Mouse (Mus musculus) megakaryocyte, embryonic 14.5 days (primary cell): ENCODE data around the gene Olfr270. TPM values are rescaled to one million over a fixed set of nuclear protein-coding genes. Genes with fewer than 3 reads are reported as not detected.

Experiments used
- H3K27me3 ChIP-seq: replicated peaks from 2 replicates; pipeline ENCODE3; 2012; ENCODE audit warnings: inconsistent platforms
- H3K36me3 ChIP-seq: replicated peaks from 2 replicates; pipeline ENCODE3; 2012; ENCODE audit warnings: low read length, inconsistent platforms, mixed read lengths
- H3K4me1 ChIP-seq: 2 replicates; pipeline ENCODE4 v1.6.1; 2012; ENCODE audit warnings: inconsistent platforms
- H3K4me3 ChIP-seq: replicated peaks from 2 replicates; pipeline ENCODE3; 2012; ENCODE audit warnings: moderate library complexity, mild to moderate bottlenecking, inconsistent platforms
- H3K9me3 ChIP-seq: 2 replicates; pipeline ENCODE4 v1.6.1; 2012; ENCODE audit warnings: inconsistent platforms
- FLI1 ChIP-seq: IDR thresholded peaks from 2 replicates; pipeline ENCODE4 v1.6.1; 2012; ENCODE audit warnings: low read length, inconsistent platforms, mixed read lengths
- GATA1 ChIP-seq: IDR thresholded peaks from 3 replicates; pipeline ENCODE4 v1.6.1; 2012; ENCODE audit warnings: mixed read lengths, low read length, inconsistent platforms, borderline replicate concordance
- polyA plus RNA-seq: library from polyadenylated mRNA; stranded (reverse); fragments of >175 nt; gene quantifications from 2 replicates; pipeline ENCODE4 v1.2.3, GENCODE M21; 2012; ENCODE audit warnings: low replicate concordance; ENCODE audit not compliant: insufficient read depth

The Olfr270 gene
- polyA plus RNA-seq, 1 experiment = not detected

DNA sequence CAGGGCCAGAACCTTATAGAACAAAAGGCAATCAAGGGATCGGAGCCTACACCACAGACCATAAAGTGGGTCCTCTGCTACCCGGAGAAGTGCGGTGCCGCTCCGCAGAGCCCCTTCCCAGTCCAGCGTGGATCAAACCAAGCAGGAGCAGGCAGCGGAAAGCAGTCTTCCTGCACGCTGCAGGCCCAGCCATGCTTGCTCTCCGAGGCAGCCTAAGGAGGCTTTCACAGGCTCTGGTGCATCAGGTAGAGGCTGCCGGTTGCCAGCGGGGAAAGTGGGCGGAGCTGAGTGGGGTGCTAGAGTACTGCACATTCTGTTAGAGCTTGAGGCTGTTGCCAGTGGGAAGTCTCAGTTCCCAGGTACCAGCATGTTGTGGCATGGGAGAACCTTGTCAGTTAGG, 24.9 kb downstream of the Olfr270 start, which contains the start of gene Nipsnap3a:
Nipsnap3a (plus strand) TSS at position 25 of the 400 bp plus-strand sequence.
- 0 out of 2 replicates have a peak, but pooled peaks cover 4% of the 10 kb centered on the region for H3K4me1 ChIP-seq
- H3K27me3 ChIP-seq = peaks cover 4% of the 10 kb centered on the region
- H3K36me3 ChIP-seq = no peaks in the 10 kb centered on the region
- H3K9me3 ChIP-seq = peaks cover 9% of the 10 kb centered on the region; the same call in 1 of the 2 replicates
- no peak within 1 kb of the TSS for H3K4me3 ChIP-seq
- TF ChIP-seq FLI1 = no peak
- TF ChIP-seq GATA1 = no peak

GRCm38 (mm10) chr4:52999449-52999848, 35.1 kb downstream of the Olfr270 start:
- TF ChIP-seq GATA1 (no peak), FLI1 (no peak)
- Histone ChIP-seq H3K36me3 (no peaks in the 10 kb centered on the region), H3K9me3 (peaks cover 7% of the 10 kb centered on the region), H3K4me1 (no peaks in the 10 kb centered on the region), H3K4me3 (no peak overlapping the region), H3K27me3 (peaks cover 2% of the 10 kb centered on the region)

DNA sequence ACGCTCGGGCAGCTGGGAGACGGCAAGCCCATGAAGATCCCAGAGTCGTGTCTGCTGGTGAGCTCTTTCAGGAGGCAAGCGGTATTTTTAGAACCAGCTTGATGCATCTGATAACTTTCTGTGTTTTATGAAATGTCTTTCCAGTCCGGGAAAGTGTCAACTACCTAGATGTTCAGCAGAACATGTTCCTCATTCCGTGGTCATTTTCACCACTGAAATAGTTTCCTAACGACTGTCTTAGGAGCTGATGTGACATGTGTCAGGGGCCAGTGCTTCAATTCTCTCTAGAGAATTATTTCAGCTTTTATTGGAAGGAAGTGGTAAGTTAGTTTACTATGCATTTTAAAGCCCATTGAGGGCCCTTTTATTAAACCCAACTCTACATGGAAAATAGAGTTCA, 35.8 kb downstream of the Olfr270 start:
- no peak overlapping the region for H3K4me3 ChIP-seq
- TF ChIP-seq GATA1 (no peak), FLI1 (no peak)
- H3K4me1 ChIP-seq = no peaks in the 10 kb centered on the region
- peaks cover 7% of the 10 kb centered on the region for H3K9me3 ChIP-seq
- no peaks in the 10 kb centered on the region for H3K36me3 ChIP-seq
- H3K27me3 ChIP-seq = peaks cover 2% of the 10 kb centered on the region

GRCm38 (mm10) chr4:53009183-53009582, 44.8 kb downstream of the Olfr270 start:
- Histone ChIP-seq H3K4me3 (no peak overlapping the region), H3K9me3 (no peaks in the 10 kb centered on the region), H3K36me3 (peaks cover 4% of the 10 kb centered on the region), H3K27me3 (no peaks in the 10 kb centered on the region), H3K4me1 (peaks cover 11% of the 10 kb centered on the region)
- TF ChIP-seq FLI1 (no peak), GATA1 (no peak)

DNA sequence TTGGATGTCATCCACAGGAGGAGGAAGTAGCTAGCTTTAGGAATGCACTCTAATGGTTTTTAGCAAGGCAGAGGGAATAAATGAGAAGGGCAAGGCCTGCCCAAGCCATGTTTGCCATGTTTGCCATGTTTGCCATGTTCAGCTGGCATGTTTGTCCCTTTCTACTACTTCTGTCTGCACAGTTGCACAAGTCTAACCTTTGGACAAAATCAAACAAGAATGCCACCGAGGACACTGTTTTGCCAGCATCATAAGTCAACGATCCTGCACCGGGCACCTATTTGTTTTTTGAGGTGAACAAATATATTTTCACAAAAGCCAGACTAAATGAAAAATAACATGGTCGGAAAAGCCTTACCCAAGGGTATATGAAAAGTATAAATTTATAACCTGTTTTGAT, 45.5 kb downstream of the Olfr270 start:
- Histone ChIP-seq H3K4me1 (peaks cover 11% of the 10 kb centered on the region), H3K4me3 (no peak overlapping the region), H3K27me3 (no peaks in the 10 kb centered on the region), H3K36me3 (peaks cover 10% of the 10 kb centered on the region), H3K9me3 (no peaks in the 10 kb centered on the region)
- TF ChIP-seq FLI1 = no peak
- no peak for TF ChIP-seq GATA1

- Histone ChIP-seq H3K27me3 (no peaks in the 10 kb centered on the region), H3K9me3 (peaks cover 10% of the 10 kb centered on the region), H3K4me3 (peak within 1 kb of the TSS; percentile 97), H3K36me3 (peaks cover 30% of the 10 kb centered on the region), H3K4me1 (peaks cover 11% of the 10 kb centered on the region)
- TF ChIP-seq FLI1 = no peak
- TF ChIP-seq GATA1 = no peak
Observed at GRCm38 (mm10) chr4:53011732-53012361, 47.5 kb downstream of the Olfr270 start, which contains the start of gene Nipsnap3b. Gene Nipsnap3b, plus strand, starts transcription at chr4:53011880.

DNA sequence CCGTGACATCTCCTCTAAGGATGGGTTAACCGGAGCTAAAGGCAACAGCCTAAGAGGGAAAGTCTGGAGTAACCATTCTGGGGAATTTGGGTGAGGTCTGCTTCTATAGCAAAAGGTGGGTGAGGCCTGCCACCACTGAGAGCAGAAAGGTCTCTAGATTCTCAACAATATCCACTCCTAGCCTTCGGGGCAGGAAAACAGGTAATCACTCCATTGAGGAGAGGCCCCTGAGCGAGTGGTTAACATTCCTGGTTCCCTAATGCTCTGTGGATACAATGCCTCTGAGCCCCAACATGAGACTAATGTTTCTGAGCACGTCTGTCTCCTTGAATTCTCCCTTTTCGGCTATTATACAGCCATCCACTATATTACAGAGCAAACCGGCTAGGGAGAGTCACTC, 50.1 kb downstream of the Olfr270 start:
- no peak for TF ChIP-seq GATA1
- no peak for TF ChIP-seq FLI1
- Histone ChIP-seq H3K9me3 (peaks cover 20% of the 10 kb centered on the region), H3K4me1 (peaks cover 11% of the 10 kb centered on the region), H3K27me3 (no peaks in the 10 kb centered on the region), H3K4me3 (no peak overlapping the region), H3K36me3 (peaks cover 56% of the 10 kb centered on the region)

- peaks cover 11% of the 10 kb centered on the region for H3K4me1 ChIP-seq
- H3K27me3 ChIP-seq = no peaks in the 10 kb centered on the region
- peaks cover 62% of the 10 kb centered on the region for H3K36me3 ChIP-seq
- H3K9me3 ChIP-seq = peaks cover 20% of the 10 kb centered on the region
- TF ChIP-seq GATA1 (no peak), FLI1 (no peak)
- no peak overlapping the region for H3K4me3 ChIP-seq
Observed at GRCm38 (mm10) chr4:53015024-53015423, 50.7 kb downstream of the Olfr270 start.

- Histone ChIP-seq H3K36me3 (peaks cover 92% of the 10 kb centered on the region), H3K27me3 (no peaks in the 10 kb centered on the region), H3K4me3 (no peak overlapping the region), H3K4me1 (no peaks in the 10 kb centered on the region), H3K9me3 (peaks cover 20% of the 10 kb centered on the region)
- TF ChIP-seq FLI1 (no peak), GATA1 (no peak)
Observed at GRCm38 (mm10) chr4:53018392-53018791, 54.0 kb downstream of the Olfr270 start.

Other genes with a start within 250 kb of the Olfr270 start
- gene Olfr275, start 149.9 kb upstream of the Olfr270 start, polyA plus RNA-seq = not detected in 2 replicates
- gene Olfr273, start 105.3 kb upstream of the Olfr270 start, polyA plus RNA-seq = not detected in 2 replicates
- not detected in 2 replicates for gene Olfr272, start 45.4 kb upstream of the Olfr270 start, polyA plus RNA-seq
- not detected in 2 replicates for gene Nipsnap3a, start 24.7 kb downstream of the Olfr270 start, polyA plus RNA-seq
- 10.5 and 40.8 TPM in 2 replicates for gene Nipsnap3b, start 47.3 kb downstream of the Olfr270 start, polyA plus RNA-seq
- 0.77 TPM in 1 of 2 replicates, not detected in the other for gene Abca1, start 195.3 kb downstream of the Olfr270 start, polyA plus RNA-seq